ENCODE assay signal across 8 mouse cellular contexts in genomic region chr13:81782971-81783404, GRCm38 (mm10). TPM values are rescaled to one million over a fixed set of nuclear protein-coding genes. Genes with fewer than 3 reads are reported as not detected.
DNase-seq lines count a peak whose midpoint lies in the region; ATAC-seq lines count a peak whose summit lies in the region.

Cetn3 (plus strand) TSS chr13:81783077.

- peaks cover 4% of the 10 kb centered on the region; the same call in 1 of the 2 replicates for H3K36me3 ChIP-seq in hindbrain, embryonic 15.5 days

- H3K4me1 ChIP-seq in hindbrain, embryonic 15.5 days (replicated peaks): peaks cover 25% of the 10 kb centered on the region

- DNase-seq in cerebellum, postnatal 4 days (ENCODE audit: low spot score in 2 of 2): peak; percentile 66 to 87
- DNase-seq in gastrocnemius, adult 18-20 months (ENCODE audit: low spot score): peak; percentile 94
- peak; percentile 90 to 92 for DNase-seq in layer of hippocampus, postnatal 36 days
- peak; percentile 95 for DNase-seq in lung, postnatal 25 days (ENCODE audit: low spot score)
- peak; percentile 99 for DNase-seq in retina, postnatal 1 day
- DNase-seq in urinary bladder, adult 2 months (ENCODE audit: low spot score): no peak

- peak within 1 kb of the TSS; percentile 69 for H3K4me3 ChIP-seq in hindbrain, embryonic 15.5 days

- no peaks in the 10 kb centered on the region for H3K27me3 ChIP-seq in hindbrain, embryonic 15.5 days

- peak within 1 kb of the TSS; percentile 99 for H3K27ac ChIP-seq in hindbrain, embryonic 15.5 days (replicated peaks)

- ATAC-seq in activated CD4-positive, CD25-positive, alpha-beta regulatory T cell, adult 4 months: peak; percentile 81
- ATAC-seq in hindbrain, embryonic 15.5 days (ENCODE audit: low FRiP score, low read depth): peak; percentile 96

- H3K9me3 ChIP-seq in hindbrain, embryonic 15.5 days: no peaks in the 10 kb centered on the region

- H3K9ac ChIP-seq in hindbrain, embryonic 15.5 days: peak within 1 kb of the TSS; percentile 84

- under 1% methylated on average over 29 of the region's 29 CpGs for WGBS in hindbrain, embryonic 15.5 days

- H3K4me2 ChIP-seq in hindbrain, embryonic 15.5 days: peak within 1 kb of the TSS; percentile 70

RNA-seq across cellular contexts. Expression of gene Cetn3, which starts in this region (rescaled TPM):
- polyA plus RNA-seq in activated CD4-positive, CD25-positive, alpha-beta regulatory T cell, adult 4 months (2017; shearing (Covaris generic)): 100 to 1,000 TPM; 164 to 180 TPM
- total RNA-seq in gastrocnemius, adult 18-20 months (2021): 10 to 100 TPM; 21.6 to 26.3 TPM
- 210 and 215 TPM in 2 replicates for polyA plus RNA-seq in hindbrain, embryonic 15.5 days (2015; fragmentation: Nextera tagmentation; extraction: Ambion mirVana)
- 100 to 1,000 TPM; 103 to 104 TPM for total RNA-seq in layer of hippocampus, postnatal 36 days (2021)
- polyA plus RNA-seq in urinary bladder, adult 2 months (2012; rRNA removed): 133 and 143 TPM in 2 replicates
